Mouse (Mus musculus) forebrain, postnatal 0 days (tissue): ENCODE measurements at regions not wholly inside any gene's neighbourhood (a gene's known extent, or its start where the extent isn't known, plus 50 kb on each side); places are given as distances from the start of the nearest gene placed in this dataset.

Experiments used
- ATAC-seq: fragments of 200-750 bp; cut with Nextera tagmentation; 2 replicates; pipeline ENCODE4 v1.8.0; 2017; ENCODE audit warnings: mild to moderate bottlenecking, moderate library complexity
- DNase-seq: peaks from one replicate; pipeline ENCODE4 v3.0.0-alpha.2; 2015
- H3K27ac ChIP-seq: fragments of 300-500 bp; sonication (generic); 2 replicates; pipeline ENCODE4 v1.5.1; 2014; ENCODE audit warnings: low read depth, mild to moderate bottlenecking, antibody characterized with exemption, low read length, moderate library complexity, mixed read lengths
- H3K27me3 ChIP-seq: fragments of 300-500 bp; sonication (generic); 2 replicates; pipeline ENCODE4 v1.6.1; 2014; ENCODE audit warnings: mild to moderate bottlenecking, low read length, mixed read lengths; ENCODE audit not compliant: insufficient read depth
- H3K36me3 ChIP-seq: fragments of 300-500 bp; sonication (generic); 2 replicates; pipeline ENCODE4 v1.6.1; 2014; ENCODE audit warnings: mild to moderate bottlenecking, moderate library complexity; ENCODE audit not compliant: insufficient read depth
- H3K4me1 ChIP-seq: fragments of 300-500 bp; sonication (generic); 2 replicates; pipeline ENCODE4 v1.6.1; 2014; ENCODE audit warnings: antibody characterized with exemption; ENCODE audit not compliant: insufficient read depth
- H3K4me2 ChIP-seq: fragments of 300-500 bp; sonication (generic); 2 replicates; pipeline ENCODE4 v1.6.1; 2014; ENCODE audit warnings: low read depth, mild to moderate bottlenecking, moderate library complexity
- H3K4me3 ChIP-seq: fragments of 300-500 bp; sonication (generic); 2 replicates; pipeline ENCODE4 v1.5.1; 2014; ENCODE audit warnings: low read depth, low read length, mixed read lengths
- H3K9ac ChIP-seq: fragments of 300-500 bp; sonication (generic); 2 replicates; pipeline ENCODE4 v1.6.1; 2014; ENCODE audit warnings: mild to moderate bottlenecking
- H3K9me3 ChIP-seq: fragments of 300-500 bp; sonication (generic); 2 replicates; pipeline ENCODE4 v1.6.1; 2016; ENCODE audit warnings: low read length
- CTCF ChIP-seq: sonication (generic); IDR thresholded peaks from 2 replicates; pipeline ENCODE4 v1.5.1; 2016; ENCODE audit warnings: antibody characterized with exemption, control low read depth, low read depth
- WGBS: fragments of 180-500 bp; shearing (Covaris S2); extraction: QIAGEN DNeasy Blood & Tissue Kit; methylation state at CpG from one replicate; pipeline ENCODE4 v1.1.7; 2014; 5-methylcytosine and 5-hydroxymethylcytosine counted together

DNA sequence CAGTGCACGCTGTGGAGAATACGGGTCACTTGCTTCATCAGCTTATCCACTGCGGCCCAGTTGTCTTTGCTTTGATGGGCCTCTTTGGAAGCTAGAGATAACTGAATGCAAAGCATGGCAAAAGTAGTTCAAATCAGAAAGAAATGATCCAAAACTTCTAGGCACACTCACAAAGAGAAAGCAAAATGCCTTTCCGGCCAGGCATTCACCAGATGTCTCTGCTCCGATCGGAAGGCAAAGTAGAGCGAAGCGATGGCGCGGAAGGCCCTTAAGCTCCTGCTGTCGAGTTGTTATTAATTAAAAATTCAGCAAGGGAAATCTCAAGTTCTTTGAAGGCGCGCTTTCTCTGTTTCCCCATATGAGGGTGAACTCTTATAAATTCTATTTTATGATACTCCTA, 401.9 kb upstream of the Slc35b3 start:
- Histone ChIP-seq H3K27me3 (no peaks in the 10 kb centered on the region), H3K4me2 (no peak overlapping the region), H3K9me3 (no peaks in the 10 kb centered on the region), H3K4me3 (no peak overlapping the region), H3K4me1 (no peaks in the 10 kb centered on the region), H3K27ac (no peak overlapping the region), H3K9ac (no peak overlapping the region), H3K36me3 (no peaks in the 10 kb centered on the region)
- peak; percentile 55 for ATAC-seq
- no peak for TF ChIP-seq CTCF
- WGBS = 32% methylated on average over 13 of the region's 13 CpGs
- DNase-seq = peak; percentile 27

DNA sequence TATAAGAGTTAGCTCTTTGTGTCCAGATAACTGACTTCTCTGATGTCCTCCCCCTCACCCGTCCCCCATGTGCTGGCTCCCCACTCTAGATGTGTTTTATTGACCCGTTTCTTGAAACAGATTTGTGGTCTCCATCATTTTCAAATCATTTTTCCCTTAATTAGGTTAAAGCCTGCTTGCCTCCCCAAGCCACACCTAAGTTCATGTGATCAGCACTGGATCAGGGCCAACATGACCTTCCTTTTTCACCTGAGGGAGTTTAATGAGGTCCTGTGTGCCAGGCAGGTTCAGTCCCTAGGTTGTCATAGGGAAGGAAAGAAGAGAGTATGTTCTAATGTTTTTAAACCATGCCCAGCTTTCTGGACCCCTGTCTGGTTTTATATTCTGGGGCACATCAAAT, 390.9 kb upstream of the Slc35b3 start:
- no peak for ATAC-seq
- no peak for DNase-seq
- H3K27me3 ChIP-seq = no peaks in the 10 kb centered on the region

DNA sequence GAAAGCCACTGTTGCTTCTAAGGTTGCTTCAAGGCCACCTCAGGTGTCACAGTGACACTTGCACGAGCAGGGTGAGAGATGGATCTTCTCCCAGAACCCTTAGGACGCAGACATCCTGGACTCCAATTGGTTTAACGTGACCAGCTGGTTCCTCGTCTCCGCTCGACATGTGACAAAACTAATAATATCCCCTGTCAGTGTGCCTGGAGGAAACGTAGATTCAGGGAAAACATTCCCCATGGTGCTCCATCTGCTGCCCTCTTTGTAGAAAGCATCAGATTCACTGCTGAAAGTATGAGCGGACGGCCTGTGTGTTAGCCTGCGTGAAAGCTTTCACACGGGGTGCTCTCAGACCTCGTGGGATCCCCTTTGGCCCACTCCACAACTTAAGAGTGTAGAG, 390.0 kb upstream of the Slc35b3 start:
- ATAC-seq (peak; percentile 92), DNase-seq (peak; percentile 74)
- Histone ChIP-seq H3K4me1 (no peaks in the 10 kb centered on the region), H3K9ac (no peak overlapping the region), H3K36me3 (no peaks in the 10 kb centered on the region), H3K27me3 (no peaks in the 10 kb centered on the region), H3K4me3 (no peak overlapping the region), H3K9me3 (no peaks in the 10 kb centered on the region), H3K4me2 (no peak overlapping the region), H3K27ac (no peak overlapping the region)
- peak; percentile 45; the same call in 1 of the 2 replicates for TF ChIP-seq CTCF
- WGBS = 50% methylated on average over 12 of the region's 12 CpGs

More for the DNA sequence above, 390.9 kb upstream of the Slc35b3 start:
- no peaks in the 10 kb centered on the region for H3K4me1 ChIP-seq
- no peak overlapping the region for H3K4me3 ChIP-seq
- TF ChIP-seq CTCF = no peak
- no peak overlapping the region for H3K4me2 ChIP-seq
- no peaks in the 10 kb centered on the region for H3K36me3 ChIP-seq
- H3K9me3 ChIP-seq = no peaks in the 10 kb centered on the region
- no peak overlapping the region for H3K9ac ChIP-seq
- 68% methylated on average over 2 of the region's 2 CpGs for WGBS
- H3K27ac ChIP-seq = no peak overlapping the region

DNA sequence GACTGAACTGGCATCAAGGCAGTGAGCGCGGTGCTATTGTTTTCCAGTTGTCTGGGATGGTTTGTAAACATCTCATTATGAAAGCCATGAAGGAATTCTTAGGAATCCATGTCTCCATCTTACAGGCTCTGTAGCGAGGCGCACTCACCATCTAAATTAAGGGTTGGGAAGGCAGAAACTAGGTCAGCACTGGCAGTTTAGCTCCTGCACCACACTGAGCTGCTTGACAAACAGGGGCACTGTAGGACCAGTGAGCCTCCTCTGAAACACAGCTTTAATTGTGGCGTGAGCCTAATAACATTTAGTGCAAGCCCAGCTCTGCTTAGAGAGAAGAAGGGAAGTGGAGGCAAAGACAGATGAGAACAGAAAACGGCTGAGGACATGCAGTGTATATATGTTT, 387.1 kb upstream of the Slc35b3 start:
- WGBS = 60% methylated on average over 6 of the region's 6 CpGs
- H3K9ac ChIP-seq = no peak overlapping the region
- no peaks in the 10 kb centered on the region for H3K27me3 ChIP-seq
- no peak overlapping the region for H3K27ac ChIP-seq
- H3K4me2 ChIP-seq = no peak overlapping the region
- H3K4me1 ChIP-seq = no peaks in the 10 kb centered on the region
- ATAC-seq (0 out of 2 replicates have a peak, but pooled peaks have one; percentile 23), DNase-seq (no peak)
- no peak overlapping the region for H3K4me3 ChIP-seq
- H3K36me3 ChIP-seq = no peaks in the 10 kb centered on the region
- TF ChIP-seq CTCF = no peak
- no peaks in the 10 kb centered on the region for H3K9me3 ChIP-seq

DNA sequence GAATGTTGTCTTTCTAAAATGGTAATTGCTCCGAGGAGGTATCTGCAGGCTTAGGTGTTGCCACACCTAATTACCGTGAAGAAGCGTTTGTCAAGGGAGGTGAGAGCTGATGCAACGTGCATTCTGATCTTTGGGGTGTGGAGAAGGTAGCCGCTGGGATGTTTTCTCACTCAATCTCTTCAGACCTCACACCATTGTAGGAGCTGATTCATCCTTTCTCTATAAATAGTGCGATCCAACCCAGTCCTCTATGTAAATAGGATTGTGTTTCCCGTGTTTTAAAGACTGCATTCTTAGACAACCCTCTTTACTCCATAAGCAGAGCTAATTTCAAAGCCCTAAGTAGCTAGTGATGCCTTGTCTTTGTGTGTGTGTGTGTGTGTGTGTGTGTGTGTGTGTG, 374.2 kb upstream of the Slc35b3 start:
- H3K36me3 ChIP-seq = no peaks in the 10 kb centered on the region
- H3K4me3 ChIP-seq = no peak overlapping the region
- no peak for TF ChIP-seq CTCF
- H3K9me3 ChIP-seq = no peaks in the 10 kb centered on the region
- no peak overlapping the region for H3K27ac ChIP-seq
- H3K4me2 ChIP-seq = no peak overlapping the region
- H3K9ac ChIP-seq = no peak overlapping the region
- 71% methylated on average over 7 of the region's 7 CpGs for whole genome bisulfite sequencing
- no peaks in the 10 kb centered on the region for H3K27me3 ChIP-seq
- ATAC-seq (no peak), DNase-seq (no peak)
- H3K4me1 ChIP-seq = no peaks in the 10 kb centered on the region

DNA sequence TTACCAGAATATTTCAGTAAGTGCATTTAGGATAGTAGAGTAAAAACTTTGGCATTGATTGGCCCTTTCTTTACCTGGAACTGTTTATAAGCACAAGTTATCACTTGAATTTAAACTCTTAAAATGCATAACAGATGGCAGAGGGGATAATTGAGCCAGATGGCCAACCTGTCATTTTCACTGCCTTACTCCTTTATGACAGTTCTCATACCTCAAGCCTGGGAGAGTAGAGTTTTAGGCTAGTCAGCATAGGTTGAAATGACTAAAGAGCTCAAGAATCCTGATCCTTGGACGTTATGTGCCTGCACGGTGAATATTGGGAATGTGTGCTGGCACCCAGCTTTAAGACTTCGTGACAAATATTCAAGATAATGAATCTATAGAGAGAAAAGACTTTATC, 369.1 kb upstream of the Slc35b3 start:
- ATAC-seq (no peak), DNase-seq (no peak)
- Histone ChIP-seq H3K36me3 (no peaks in the 10 kb centered on the region), H3K4me1 (no peaks in the 10 kb centered on the region), H3K27me3 (no peaks in the 10 kb centered on the region), H3K4me2 (no peak overlapping the region), H3K9ac (no peak overlapping the region), H3K4me3 (no peak overlapping the region), H3K9me3 (no peaks in the 10 kb centered on the region), H3K27ac (no peak overlapping the region)
- TF ChIP-seq CTCF = no peak
- 82% methylated on average over 3 of the region's 3 CpGs for WGBS

DNA sequence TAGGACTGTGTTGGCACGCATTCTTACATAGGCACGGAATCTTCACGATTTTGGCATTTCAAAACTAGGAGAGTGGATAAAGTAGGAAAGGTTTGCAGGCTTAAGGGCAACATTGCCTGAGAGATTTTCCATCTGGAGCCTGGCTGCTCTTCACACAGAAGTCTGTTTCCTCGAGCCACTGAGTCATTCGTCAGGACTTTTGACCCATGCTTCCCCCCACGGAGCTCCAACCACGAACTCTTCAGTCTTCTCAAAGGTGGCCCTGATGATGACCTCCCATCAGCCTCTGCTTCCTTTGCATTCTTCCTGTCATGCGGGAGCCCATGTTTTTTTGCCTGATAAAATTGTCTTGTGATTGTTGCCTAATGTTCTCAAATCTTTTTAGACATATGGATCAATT, 365.5 kb upstream of the Slc35b3 start:
- no peaks in the 10 kb centered on the region for H3K36me3 ChIP-seq
- no peak overlapping the region for H3K4me3 ChIP-seq
- DNase-seq (no peak), ATAC-seq (no peak)
- H3K9ac ChIP-seq = no peak overlapping the region
- no peaks in the 10 kb centered on the region for H3K27me3 ChIP-seq
- WGBS = 86% methylated on average over 8 of the region's 8 CpGs
- no peak overlapping the region for H3K27ac ChIP-seq
- H3K4me1 ChIP-seq = no peaks in the 10 kb centered on the region
- TF ChIP-seq CTCF = no peak
- no peaks in the 10 kb centered on the region for H3K9me3 ChIP-seq
- no peak overlapping the region for H3K4me2 ChIP-seq

DNA sequence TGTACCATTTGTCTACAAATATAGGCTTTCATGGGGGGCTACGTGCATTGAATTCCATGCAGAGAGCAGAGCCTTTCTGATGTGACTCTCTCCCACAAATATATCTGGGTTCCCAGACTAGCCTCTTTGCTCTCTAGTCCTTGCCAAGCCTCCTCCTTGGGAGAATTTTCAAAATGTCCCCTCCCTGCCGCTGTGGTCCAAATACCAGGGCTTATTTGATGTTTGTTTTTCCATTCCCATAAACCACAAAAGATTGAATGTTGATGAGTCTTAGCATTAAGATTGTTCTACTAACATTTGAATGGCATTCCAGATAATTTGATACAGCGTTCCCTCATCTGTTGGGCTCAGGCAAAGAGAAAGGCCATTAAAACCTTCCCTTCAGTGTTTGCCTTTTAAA, 360.4 kb upstream of the Slc35b3 start:
- no peak overlapping the region for H3K4me2 ChIP-seq
- no peaks in the 10 kb centered on the region for H3K9me3 ChIP-seq
- no peak overlapping the region for H3K27ac ChIP-seq
- DNase-seq (no peak), ATAC-seq (no peak)
- no peak overlapping the region for H3K4me3 ChIP-seq
- H3K9ac ChIP-seq = no peak overlapping the region
- H3K36me3 ChIP-seq = no peaks in the 10 kb centered on the region
- TF ChIP-seq CTCF = no peak
- WGBS = 90% methylated on average over 3 of the region's 3 CpGs
- no peaks in the 10 kb centered on the region for H3K4me1 ChIP-seq
- no peaks in the 10 kb centered on the region for H3K27me3 ChIP-seq
